Mouse (Mus musculus): Measurements from ENCODE around the gene Tcf12.
A peak's percentile ranks its signal among the peaks of the same experiment; 100 is the strongest.

The Tcf12 gene

DNA sequence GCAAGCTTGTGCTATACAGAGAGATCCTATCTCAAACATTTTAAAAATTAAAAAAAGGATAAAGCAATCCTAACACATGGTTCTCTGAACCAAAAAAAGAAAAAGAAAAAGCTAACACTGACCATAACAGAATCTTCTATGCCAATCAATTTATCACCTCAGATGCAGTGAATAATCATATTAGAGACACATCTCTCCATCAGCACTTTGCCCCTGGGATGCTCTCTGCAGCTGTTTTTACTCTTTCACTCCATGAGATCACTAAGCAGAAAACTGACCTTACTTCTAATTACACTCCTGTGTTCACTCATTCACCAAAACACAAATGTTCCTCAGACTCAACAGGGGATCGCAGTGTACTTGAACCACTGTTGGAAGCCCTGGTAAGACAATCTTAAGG is 128.8 kb downstream of the Tcf12 start:
- no peak for DNase-seq (ENCODE audit: low spot score)

DNA sequence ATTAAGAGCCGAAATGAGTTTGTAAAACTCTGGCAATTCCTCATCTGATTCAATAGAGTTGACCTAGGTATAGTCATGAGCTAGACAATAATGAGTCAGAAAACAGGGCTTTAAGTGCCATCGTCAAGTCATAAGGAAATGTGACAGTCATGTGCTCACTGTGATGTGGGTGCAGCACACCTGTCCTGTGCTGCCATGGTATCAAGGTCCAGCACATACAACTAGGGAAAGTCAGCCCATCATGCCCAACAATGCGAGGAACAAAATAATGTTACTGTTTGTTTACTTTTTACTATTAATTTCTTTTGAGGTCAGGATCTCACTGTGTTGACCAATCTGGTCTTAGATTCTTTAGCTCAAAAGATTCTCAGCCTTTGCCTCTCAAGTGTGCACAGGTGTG is 130.6 kb downstream of the Tcf12 start:
- no peak for DNase-seq (ENCODE audit: low spot score)

DNA sequence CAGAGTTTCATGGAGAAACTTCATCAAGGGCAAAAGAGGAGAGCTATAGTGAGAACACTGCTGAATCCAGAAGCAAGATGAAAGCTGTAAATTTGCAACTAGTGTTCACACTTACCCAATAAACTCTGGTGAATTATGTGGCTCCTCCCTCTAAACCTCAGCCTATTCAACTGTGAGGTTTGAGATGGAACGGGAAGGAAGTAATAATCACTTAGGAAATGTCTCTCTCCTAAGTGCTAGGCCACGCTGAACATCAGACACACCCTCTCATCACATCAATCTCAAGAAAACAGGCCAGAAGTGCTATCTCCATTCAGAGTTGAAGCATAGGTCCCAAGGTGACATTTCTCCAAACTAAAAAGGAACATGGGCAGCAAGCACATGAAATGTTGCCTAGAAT is 131.1 kb downstream of the Tcf12 start:
- no peak for DNase-seq (ENCODE audit: low spot score)

DNA sequence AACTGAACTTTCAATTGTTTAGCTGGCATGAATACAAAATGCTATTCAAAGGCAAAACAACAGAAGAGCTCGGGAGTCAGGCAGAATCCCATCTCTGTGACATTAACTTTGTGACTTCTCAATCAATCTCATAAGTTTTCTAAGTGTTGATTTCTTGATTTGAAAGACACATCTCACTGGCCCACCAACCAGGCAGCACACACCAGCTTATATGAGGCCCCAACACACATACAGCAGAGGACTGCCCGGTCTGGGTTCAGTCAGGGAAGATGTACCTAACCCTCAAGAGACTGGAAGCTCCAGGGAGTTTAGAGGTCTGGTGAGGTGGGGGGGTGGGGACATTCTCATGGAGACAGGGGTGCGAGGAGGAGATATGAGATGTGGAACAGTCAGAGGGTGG is 132.8 kb downstream of the Tcf12 start:
- DNase-seq (ENCODE audit: low spot score) = no peak

DNA sequence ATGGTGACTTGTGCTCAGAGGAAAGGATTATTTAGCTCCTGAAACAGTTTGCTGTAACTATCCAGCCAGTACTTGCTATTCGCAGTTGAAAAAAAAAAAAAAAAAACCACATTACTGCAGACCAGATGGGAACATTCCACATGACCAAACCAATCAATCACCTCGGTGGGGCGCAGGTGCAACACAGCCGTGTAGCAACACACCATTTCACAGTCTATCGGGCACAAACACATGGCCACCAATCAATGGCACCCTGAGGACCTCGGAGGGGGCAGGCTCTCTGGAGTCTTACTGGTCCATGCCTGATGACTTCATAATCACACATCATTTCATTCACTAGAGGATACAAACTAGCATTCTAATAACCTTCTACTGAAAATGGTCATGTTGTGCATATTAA is 135.6 kb downstream of the Tcf12 start:
- peak; percentile 25 for DNase-seq (ENCODE audit: low spot score)

DNA sequence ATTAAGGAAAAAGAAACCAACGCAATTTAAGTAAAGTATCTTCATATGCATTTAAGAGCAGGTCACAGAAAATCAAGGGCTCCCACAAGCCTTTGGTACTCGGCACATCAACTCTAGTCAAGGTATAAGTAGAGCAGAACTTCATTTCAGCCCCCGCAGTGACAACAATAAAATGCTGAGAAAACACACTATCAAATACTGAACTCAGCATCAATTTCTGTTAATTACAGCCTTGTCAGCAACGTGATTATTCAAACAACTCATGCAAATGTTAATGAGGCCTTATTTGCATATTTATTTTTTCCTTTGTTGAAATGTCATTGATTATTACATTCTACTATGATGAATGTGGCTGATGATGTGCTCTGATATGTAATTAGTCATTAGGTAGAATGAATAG is 136.5 kb downstream of the Tcf12 start:
- no peak for DNase-seq (ENCODE audit: low spot score)

DNA sequence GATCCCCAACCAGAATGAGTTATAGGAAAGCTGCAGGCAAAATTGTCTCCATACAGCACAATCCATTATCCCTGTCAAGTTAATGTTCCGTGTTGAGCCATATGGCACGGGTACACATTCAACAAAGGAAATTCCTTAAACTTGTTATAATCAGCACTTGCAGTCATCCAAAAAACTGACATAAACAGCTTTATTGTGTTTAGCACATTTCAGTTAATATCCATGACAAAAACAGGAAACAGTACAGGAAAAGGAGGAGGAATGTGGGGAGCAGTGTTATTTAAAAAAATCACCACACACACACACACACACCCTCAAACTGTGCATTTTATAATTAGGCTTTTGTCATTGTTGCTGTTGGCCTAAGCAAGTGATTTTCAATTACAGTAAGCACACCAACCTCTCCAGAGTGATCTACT is 137.1 kb downstream of the Tcf12 start:
- no peak for DNase-seq (ENCODE audit: low spot score)

DNA sequence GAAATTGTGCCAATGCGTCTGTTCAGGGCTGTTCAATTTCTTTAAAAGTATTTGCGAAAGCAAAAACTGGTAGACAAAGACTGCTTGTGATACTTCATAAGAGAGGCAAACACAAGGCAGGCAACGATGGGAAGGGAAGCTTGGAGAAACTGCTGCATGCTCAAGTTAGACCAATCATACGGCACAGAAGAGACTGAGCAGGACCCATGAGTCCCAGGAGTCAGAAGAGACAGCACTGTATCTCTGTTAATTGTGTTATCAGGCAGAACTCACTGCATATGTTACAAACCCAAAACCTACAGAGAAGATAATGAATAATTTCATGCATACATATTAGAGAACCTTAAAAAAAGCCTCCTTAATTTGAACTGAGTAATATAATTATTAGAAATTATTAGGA is 147.6 kb downstream of the Tcf12 start:
- DNase-seq (ENCODE audit: low spot score) = no peak

DNA sequence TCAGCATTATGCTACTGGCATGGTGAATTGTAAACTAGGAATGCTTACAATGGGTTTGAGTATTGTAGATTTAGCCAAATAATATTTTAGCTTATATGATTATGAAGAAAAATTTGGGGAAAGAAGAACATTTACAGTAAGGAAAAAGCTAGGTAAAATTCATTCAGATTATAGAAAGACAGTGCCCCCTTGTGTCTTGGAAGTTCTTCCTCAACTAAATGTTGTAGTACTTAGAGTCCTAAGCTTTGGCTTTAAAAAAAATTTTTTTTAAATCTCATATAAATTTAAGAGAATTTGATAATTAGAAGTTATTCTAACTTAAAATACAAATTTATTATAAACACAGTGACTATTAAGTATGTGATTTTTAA is 151.7 kb downstream of the Tcf12 start:
- DNase-seq (ENCODE audit: low spot score) = no peak

DNA sequence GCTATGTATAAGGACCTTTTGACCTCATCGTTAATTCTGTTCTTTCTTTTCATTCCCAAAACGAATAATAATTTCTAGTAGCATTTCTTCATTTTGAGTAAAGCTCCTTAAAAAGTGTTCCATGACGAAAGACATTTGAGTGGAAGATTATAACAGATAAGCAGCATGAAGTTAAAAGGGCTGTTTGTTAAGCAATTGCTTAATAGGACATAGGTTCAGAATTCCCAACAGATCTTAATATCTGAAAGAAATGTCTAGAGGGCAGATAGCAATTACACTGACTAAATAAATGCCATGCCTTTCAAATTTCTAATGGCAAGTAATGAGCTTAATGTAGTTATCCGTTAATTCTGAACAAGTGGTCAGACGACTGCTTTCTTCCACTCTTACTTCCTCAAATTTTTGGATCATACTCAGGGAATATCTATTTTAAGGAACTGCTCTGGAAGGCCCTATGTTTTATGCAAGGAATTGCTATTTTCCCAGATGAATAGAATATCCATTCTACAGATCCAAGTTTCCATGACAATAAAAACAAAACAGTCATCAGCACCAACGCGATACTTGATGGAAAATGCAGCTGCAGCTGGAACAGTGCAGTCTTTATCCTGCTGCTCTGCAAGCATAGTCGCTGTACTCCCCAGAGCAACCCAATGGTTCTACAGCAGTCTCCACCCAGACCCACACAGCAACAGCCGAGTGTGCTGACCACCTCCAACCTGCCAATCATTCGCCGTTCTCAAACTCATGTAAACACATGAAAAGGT is 152.2 kb downstream of the Tcf12 start:
- DNase-seq (ENCODE audit: low spot score) = peak; percentile 58

DNA sequence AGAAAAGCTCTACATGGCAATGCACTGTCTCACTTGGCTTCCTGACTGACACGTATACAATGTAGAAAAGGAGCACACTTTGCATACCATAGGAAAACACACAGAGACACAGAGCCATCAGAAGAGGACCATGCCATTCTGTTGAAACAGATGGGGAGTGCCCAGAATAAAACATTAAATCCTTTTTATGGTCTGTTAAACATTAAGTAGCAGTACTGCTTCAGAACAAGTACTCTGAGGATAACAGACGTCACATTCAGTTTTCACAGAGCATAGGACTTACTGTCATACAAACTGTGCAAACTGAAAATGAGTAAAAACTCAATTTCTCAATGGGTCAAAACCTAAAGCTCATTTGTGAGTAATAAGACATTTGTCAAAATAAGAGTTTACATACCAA is 158.5 kb downstream of the Tcf12 start:
- DNase-seq (ENCODE audit: low spot score) = no peak

DNA sequence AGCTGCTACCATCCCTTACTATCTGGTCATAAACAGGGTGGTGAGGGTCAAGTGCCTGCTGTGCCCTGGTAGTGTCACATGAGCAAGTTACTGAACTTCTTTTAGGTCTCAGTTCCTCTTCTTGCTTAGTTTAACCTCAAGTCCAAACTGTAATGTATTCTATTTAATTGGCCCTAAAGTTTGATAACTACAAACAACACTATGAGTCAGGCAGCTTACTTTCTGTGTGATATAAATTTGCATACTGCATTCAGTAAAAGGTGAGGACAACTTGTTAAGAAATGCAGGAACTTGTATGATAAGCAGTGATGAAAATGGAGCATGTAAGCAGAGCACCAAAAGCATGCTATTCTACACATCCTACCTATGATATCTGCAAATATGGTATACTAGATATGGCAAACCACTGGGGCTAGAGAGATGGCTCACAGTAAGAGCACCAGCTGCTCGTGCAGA is 159.0 kb downstream of the Tcf12 start:
- DNase-seq (ENCODE audit: low spot score) = no peak

DNA sequence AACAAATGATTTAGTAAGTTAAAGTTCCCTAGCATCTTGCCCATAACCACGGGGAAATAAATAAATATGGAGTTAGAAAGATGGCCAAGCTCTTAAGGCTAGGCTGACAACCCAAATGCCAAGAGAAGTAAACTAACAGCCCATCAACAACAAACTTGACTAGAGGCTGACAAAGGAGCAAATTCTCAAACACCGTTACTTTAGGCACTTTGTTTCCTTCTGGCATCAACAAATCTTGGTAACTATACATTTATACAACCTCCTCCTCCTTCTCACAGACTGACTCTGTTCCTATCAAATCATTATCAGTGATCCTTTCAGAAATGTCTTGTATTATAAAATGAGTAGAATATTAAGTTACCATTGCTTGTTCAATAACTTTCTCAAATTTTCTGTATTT is 159.7 kb downstream of the Tcf12 start:
- DNase-seq (ENCODE audit: low spot score) = no peak

DNA sequence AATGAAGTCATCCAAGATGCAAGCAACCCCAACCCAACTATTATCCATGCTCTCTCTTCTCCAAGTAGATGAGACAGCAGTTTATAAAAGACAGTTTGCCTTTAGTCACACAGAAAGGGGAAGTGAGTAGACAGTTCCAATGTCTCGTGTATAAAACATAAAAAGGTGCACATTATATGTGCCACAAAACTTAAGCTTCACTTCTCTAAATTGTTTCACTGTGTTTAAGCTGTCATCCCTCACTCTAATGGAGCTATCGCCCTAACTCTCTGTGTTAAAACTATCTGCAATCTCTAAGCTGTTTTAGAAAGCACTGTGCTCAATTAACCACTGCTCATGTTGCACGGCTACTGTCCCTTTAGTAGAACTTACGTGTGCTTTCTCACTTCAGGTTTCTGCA is 160.3 kb downstream of the Tcf12 start:
- no peak for DNase-seq (ENCODE audit: low spot score)

DNA sequence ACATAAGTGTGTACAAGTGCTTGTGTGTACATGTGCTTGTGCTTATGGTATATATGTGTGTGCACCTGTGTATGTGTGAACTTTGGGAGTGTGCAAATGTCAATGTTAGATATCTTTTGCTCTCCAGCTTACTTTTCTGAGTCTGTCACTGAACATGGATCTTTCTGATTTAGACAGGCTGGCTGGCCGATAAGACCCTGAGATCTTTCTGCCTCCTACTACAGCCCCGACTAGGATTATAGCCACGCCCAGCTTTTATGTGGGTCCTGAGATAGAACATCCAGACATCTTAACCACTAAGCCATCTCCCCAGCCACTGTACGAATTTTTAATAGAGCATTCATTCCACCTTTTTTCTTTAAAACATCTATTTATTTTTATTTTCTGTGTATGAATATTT is 166.9 kb downstream of the Tcf12 start:
- DNase-seq (ENCODE audit: low spot score) = no peak

DNA sequence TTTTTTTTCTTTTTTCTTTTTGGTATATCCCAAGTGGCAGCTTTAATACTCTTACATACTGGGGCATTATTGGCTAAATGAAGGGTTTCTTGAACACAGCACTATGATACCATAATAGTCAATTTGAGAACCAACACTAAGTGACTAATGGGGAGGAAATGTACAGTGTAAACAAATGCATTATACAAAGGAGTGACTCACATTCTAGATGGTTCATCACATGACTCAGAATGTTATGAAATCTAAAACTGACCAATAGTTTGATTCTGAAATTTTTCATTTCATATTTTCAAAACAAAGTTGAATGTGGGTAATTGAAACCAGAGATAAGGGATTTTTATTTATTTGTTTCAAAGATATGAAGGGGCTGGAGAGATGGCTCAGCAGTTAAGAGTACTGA is 169.2 kb downstream of the Tcf12 start:
- no peak for DNase-seq (ENCODE audit: low spot score)

DNA sequence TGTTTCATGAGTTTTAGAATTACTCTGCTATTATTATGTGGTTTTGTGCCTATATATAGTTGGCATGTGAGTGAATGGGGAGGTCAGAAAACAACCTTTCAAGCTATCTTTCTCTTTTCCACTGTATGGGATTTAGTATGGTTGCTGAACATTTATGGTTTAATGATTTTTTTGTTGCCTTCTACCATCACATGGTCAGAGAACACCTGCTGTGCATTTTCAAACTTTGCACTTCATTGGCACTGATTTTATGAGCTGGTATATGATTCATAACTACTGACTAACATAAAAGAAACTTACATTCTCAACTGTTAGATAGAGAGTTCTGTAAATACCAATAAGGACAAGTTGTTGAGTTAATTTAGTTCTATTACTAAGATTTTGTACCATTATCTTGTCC is 171.7 kb downstream of the Tcf12 start:
- no peak for DNase-seq (ENCODE audit: low spot score)

DNA sequence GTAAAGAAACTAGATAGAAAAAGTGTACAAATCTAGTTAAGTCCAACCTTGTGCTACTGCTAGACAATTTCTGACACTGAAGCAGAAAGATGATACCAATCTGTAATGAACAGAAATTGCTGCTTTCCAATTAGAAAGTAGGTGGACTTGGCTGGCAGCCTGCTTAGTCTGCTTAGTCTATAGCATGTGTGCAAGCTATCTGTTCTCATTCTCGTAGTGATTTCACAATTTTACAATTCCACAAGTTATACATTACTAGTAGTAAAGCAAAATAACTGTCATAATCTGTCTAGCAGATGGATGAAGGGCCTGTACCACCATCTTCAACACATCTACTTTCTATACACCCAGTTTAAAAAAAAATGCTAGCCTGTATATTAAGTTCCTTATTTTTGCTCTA is 175.5 kb downstream of the Tcf12 start:
- no peak for DNase-seq (ENCODE audit: low spot score)

DNA sequence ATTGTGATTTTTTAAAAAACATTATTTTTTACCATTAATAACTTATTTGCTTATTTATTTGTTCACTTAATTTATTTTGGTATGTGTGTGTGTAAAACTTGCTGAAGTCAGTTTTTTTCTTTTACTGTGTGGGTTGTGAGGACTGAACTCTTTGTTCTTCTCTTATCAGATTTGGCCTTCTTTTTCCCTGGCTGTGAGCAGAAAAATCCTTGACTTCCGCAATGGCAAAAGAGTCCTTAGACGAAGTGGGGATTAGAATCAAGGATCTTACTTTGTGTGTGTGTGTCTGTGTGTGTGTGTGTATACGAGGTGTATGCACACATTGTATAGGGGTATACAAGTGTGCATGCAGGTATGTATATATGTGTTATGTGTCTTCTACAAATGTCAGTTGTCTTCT is 176.8 kb downstream of the Tcf12 start:
- DNase-seq (ENCODE audit: low spot score) = no peak

DNA sequence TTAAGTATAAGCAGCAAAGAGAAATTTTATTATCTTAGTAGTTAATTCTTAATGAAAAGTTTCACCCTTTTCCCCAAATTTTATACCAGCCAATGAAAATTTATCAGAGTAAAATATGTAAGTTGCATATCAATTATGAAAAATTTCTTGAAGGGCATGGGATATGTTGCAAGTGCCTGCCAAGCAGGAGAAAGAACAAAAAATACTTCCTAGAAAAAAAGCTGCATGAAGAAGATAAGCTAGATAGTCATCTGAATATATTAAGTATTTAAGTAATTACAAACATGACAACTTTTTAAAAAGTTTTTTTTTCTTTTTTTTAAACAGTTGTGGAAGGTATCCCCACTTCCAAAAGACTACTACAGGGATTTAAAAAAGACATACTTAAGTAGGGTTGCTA is 179.7 kb downstream of the Tcf12 start:
- no peak for DNase-seq (ENCODE audit: low spot score)

DNA sequence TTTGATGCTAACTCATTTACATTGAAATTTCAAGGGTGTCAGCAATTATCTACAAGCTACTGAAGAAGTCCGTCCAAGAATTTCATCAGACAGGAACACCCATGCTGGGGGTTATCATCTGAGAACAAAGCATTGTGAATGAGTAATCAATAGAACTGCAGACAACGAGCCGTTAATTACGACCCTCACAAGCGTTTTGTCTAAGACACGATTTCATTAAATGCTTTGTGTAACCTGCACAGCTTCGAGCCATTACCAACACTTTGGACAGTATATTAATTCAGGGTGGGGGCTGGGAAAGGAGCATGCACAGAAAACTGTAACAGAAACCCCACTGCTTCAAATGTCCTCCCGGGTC is 180.3 kb downstream of the Tcf12 start:
- DNase-seq (ENCODE audit: low spot score) = no peak

DNA sequence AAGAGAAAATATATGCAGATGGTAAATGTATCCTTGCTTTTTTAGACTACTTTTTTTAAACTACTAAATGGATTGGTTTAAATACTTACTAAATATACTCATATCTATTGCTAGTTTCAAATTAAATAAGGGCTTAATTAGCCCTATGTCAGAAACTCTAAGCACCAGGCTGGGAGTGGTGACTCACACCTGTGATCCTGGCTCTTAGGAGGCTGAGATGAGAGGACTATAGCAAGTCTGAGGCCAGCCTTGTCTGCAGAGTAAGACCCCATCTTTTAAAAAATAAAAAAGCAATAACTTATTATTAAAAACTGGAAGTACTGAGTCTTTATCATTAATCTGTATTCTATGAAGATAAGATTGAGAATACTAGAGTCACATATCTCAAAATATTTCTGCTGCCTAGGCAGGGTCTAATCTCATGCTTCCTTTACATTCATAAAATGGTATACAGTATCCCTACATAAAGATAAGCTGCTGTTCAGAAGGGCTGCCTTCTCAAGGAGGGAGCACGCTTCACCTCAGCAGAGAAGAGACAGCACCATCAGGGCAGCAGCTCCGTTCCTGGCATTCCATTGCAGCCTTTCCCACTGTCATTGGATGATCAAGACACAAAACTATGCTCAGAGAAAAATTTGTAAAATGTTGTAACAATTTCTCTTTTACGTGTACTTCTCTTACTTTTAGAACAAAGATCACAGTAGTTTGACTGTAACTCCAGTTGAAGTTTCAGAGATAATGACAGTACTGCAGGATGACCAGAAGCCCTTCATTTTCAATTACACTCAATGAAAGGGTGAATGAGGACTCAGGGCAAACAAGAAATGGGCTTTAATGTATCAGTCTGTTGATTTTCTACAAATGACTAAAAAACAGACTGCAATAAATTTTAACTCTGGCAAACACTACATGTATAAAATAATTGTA is 181.0 kb downstream of the Tcf12 start:
- no peak for DNase-seq (ENCODE audit: low spot score)

DNA sequence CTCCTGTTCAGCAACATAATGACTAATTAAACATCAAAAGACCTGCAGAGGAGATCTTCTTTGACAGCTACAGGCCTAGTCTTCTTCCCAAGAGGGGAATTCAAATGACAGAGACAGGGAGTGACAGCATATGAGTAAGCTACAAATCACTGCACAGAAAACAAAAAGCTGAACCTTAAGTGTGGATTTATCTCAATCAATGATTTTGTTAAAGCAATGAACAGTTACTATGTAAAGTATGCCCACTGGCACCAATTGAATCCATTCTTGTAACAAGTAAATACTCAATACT is 195.1 kb downstream of the Tcf12 start:
- DNase-seq (ENCODE audit: low spot score) = no peak

Data from layer of hippocampus, adult 11-12 months (tissue).